Mouse (Mus musculus) heart, adult 2 months (tissue): Measurements from ENCODE around the gene Adamts18.

Experiments
- CTCF ChIP-seq: fragments of 200-600 bp; IDR thresholded peaks from 2 replicates; pipeline ENCODE4 v1.8.1; 2022; ENCODE audit warnings: antibody characterized with exemption, mild to moderate bottlenecking, moderate library complexity
- EP300 ChIP-seq: fragments of 200-500 bp; IDR thresholded peaks from 2 replicates; pipeline ENCODE4 v1.6.1; 2011; ENCODE audit warnings: low read depth, low read length, control low read depth; ENCODE audit not compliant: insufficient read depth

DNA sequence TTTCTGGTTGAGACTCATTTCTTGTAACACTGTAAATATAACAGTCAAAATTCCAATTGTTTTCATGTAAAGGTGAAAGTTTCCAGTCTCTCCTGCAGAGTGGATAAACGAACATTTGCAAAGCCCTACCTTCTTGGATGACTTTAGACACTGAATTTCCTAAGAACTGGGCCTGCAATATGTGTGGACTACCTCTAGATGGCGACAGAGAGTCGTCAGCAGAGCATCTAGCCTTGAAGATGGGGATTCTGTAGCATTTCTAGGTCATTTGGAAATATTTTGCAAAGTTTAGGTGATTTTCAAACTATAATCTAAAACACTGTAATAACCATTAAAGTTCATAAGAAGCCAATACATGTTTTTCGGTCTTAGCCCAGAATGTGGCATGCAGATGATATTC, 3.1 kb upstream of the Adamts18 start:
- TF ChIP-seq CTCF (peak; percentile 94), EP300 (no peak)
